Mouse (Mus musculus) midbrain, embryonic 13.5 days (tissue): ENCODE data around the gene Thsd4. TPM values are rescaled to one million over a fixed set of nuclear protein-coding genes. Genes with fewer than 3 reads are reported as not detected.

ENCODE experiments used
- ATAC-seq: fragments of 200-750 bp; cut with Nextera tagmentation; 2 replicates; pipeline ENCODE4 v1.8.0; 2017; ENCODE audit warnings: mild to moderate bottlenecking, moderate TSS enrichment, moderate library complexity
- H3K27ac ChIP-seq: fragments of 300-500 bp; sonication (generic); 2 replicates; pipeline ENCODE4 v1.5.1; 2015; ENCODE audit warnings: inconsistent platforms, mild to moderate bottlenecking, moderate library complexity
- H3K27me3 ChIP-seq: fragments of 300-500 bp; sonication (generic); 2 replicates; pipeline ENCODE4 v1.6.1; 2015; ENCODE audit warnings: mild to moderate bottlenecking, inconsistent platforms
- H3K36me3 ChIP-seq: fragments of 300-500 bp; sonication (generic); 2 replicates; pipeline ENCODE4 v1.6.1; 2015; ENCODE audit warnings: mild to moderate bottlenecking, inconsistent platforms
- H3K4me1 ChIP-seq: fragments of 300-500 bp; sonication (generic); replicated peaks from 2 replicates; pipeline ENCODE4 v1.6.1; 2015; ENCODE audit warnings: inconsistent platforms
- H3K4me2 ChIP-seq: fragments of 300-500 bp; sonication (generic); replicated peaks from 2 replicates; pipeline ENCODE4 v1.6.1; 2015; ENCODE audit warnings: moderate library complexity, mild to moderate bottlenecking, inconsistent platforms
- H3K4me3 ChIP-seq: fragments of 300-500 bp; sonication (generic); replicated peaks from 2 replicates; pipeline ENCODE4 v1.5.1; 2015; ENCODE audit warnings: mild to moderate bottlenecking, inconsistent platforms
- H3K9ac ChIP-seq: fragments of 300-500 bp; sonication (generic); replicated peaks from 2 replicates; pipeline ENCODE4 v1.6.1; 2015; ENCODE audit warnings: mild to moderate bottlenecking, inconsistent platforms
- H3K9me3 ChIP-seq: fragments of 300-500 bp; sonication (generic); 2 replicates; pipeline ENCODE4 v1.6.1; 2016; ENCODE audit warnings: mild to moderate bottlenecking, inconsistent platforms
- WGBS: fragments of 180-500 bp; shearing (Covaris S2); methylation state at CpG from one replicate; pipeline ENCODE4 v1.1.7; 2015; 5-methylcytosine and 5-hydroxymethylcytosine counted together
- polyA plus RNA-seq: library from polyadenylated mRNA; unstranded; fragments of >200 nt; fragmentation: Nextera tagmentation; extraction: Ambion mirVana; gene quantifications from 2 replicates; pipeline ENCODE4 v1.2.1, GENCODE M21; 2015

Thsd4 gene
- polyA plus RNA-seq, 1 experiment from 2014 or later = 8.0 TPM

DNA sequence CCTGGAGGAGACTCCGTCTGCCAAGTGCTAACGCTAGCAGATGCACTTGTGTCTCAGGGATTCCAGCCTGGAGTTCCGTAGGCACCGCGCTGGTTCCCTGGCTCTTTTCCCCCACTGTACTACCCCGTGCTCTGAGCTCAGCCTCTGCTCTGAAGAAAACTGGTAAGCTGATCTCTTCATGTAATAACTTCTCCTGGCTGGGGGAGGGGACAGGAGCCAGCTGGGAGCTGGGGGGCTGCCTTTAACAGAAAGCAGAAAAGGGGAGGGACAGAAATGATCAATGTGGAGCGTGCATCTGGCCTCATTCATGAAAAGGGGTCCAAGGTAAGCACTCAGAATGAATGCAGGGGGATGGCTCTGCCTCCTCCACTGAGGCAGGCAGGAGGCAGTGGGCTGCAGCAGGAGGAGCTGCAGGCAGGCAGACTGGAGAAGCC lies 380.7 kb downstream of the Thsd4 start:
- Histone ChIP-seq H3K4me1 (peaks cover 23% of the 10 kb centered on the region), H3K27me3 (no peaks in the 10 kb centered on the region), H3K27ac (0 out of 2 replicates have a peak overlapping the region, but pooled peaks have one; percentile 1), H3K4me3 (no peak overlapping the region), H3K9ac (no peak overlapping the region), H3K9me3 (no peaks in the 10 kb centered on the region), H3K36me3 (no peaks in the 10 kb centered on the region), H3K4me2 (peak overlapping the region; percentile 19; the same call in 1 of the 2 replicates)
- 0 out of 2 replicates have a peak, but pooled peaks have one; percentile 53 for ATAC-seq
- WGBS = 31% methylated on average over 7 of the region's 7 CpGs

DNA sequence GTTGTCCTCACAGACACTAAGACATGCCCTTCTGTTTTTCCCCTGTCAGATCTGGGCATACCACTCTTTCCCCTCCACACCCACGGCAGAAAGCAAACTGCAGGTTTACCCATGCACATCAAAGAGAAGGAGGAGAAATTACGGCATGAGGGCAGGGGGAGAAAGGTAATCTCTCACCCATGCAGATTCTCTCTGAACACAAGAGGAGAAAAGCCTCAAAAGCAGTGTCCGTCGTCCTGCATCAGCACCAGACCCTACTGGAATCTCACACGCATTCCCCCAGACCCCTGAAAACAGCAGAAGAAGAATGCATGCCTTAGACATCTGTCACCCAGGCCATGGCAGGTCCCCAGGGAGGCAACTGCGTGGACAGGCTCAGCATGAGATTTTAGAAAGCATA lies 381.4 kb downstream of the Thsd4 start:
- H3K4me3 ChIP-seq = no peak overlapping the region
- H3K9me3 ChIP-seq = no peaks in the 10 kb centered on the region
- no peak overlapping the region for H3K4me2 ChIP-seq
- peaks cover 23% of the 10 kb centered on the region for H3K4me1 ChIP-seq
- no peaks in the 10 kb centered on the region for H3K36me3 ChIP-seq
- ATAC-seq = no peak
- no peak overlapping the region for H3K27ac ChIP-seq
- 26% methylated on average over 6 of the region's 6 CpGs for WGBS
- no peak overlapping the region for H3K9ac ChIP-seq
- no peaks in the 10 kb centered on the region for H3K27me3 ChIP-seq

DNA sequence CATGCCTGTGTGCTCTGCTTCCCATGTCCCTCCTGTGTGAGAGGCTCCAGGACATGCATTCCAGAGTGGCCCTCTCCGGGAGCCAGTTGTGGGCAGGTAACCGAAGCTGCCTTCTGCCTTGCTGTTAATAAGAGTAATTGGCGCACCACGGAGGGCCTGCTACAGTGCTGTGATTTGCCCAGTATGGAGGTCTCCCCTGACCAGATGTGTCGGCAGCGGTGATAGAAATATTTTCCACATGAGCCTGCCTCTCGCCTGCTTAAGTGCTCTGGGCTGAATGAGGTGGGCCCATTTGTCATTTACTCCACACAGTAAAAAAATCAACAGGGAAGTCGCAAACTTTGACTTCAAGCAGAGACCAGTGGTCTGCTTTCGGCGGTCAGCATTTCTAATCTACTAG lies 382.4 kb downstream of the Thsd4 start:
- 80% methylated on average over 10 of the region's 10 CpGs for WGBS
- no peak for ATAC-seq
- Histone ChIP-seq H3K27me3 (no peaks in the 10 kb centered on the region), H3K4me1 (peaks cover 23% of the 10 kb centered on the region), H3K9ac (no peak overlapping the region), H3K27ac (no peak overlapping the region), H3K36me3 (no peaks in the 10 kb centered on the region), H3K9me3 (no peaks in the 10 kb centered on the region), H3K4me2 (no peak overlapping the region), H3K4me3 (no peak overlapping the region)

DNA sequence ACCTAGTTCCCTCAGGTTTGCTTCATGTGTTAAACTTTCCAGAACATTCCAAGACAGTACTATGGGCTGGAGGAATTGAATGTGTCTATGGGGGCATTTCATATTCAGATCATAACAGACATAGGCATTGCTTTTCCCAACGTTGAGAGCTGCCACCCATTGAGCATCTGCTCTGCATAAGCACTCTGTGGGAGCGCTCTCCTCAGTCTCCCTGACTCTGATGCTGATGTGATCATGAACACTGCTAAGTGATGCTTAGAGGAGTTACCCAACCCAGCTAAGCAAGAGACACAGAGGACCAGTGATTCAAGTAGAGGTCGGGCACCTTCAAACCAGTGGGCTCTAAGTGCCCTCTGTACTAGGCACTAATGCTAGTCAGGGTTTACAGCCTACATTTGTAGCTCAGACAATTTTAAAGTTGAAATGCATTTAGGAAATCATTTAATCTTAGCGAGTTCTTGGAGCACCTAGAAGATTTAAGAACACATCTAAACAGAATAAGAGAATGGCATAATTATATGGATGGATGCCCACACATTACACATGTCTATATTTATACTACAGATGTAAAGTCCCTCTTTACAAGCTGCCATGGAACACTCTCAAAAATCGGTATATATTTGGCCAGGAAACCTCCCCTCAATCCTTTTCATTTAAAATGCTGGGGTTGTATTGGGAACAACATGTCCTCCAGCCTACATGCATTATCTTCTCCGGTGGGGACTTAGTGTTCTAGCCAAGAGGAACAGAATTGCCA lies 392.4 kb downstream of the Thsd4 start:
- WGBS = 78% methylated on average over 6 of the region's 6 CpGs
- no peaks in the 10 kb centered on the region for H3K36me3 ChIP-seq
- H3K9me3 ChIP-seq = no peaks in the 10 kb centered on the region
- H3K27ac ChIP-seq = no peak overlapping the region
- H3K27me3 ChIP-seq = no peaks in the 10 kb centered on the region
- H3K4me1 ChIP-seq = peaks cover 18% of the 10 kb centered on the region
- no peak for ATAC-seq
- H3K4me3 ChIP-seq = no peak overlapping the region
- H3K9ac ChIP-seq = no peak overlapping the region
- H3K4me2 ChIP-seq = no peak overlapping the region

DNA sequence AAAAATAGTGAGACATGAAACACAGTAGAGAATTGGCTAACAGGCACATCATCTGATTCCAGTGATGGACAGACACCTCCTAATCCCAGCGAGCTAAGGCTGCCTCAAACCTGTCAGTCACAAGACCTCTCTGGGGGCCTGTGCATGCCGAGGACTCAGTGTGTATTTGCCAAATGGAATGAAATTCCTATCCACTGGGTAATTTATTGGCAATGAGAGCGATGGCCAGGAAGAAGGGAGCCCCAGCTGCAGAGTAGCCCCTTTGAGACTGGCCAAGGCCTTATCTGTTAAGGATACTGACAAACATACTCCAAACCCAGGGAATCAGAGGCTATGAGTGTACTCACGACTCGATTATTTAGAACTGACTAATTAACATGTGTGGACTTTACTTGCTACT lies 394.9 kb downstream of the Thsd4 start:
- Histone ChIP-seq H3K4me2 (no peak overlapping the region), H3K9me3 (no peaks in the 10 kb centered on the region), H3K36me3 (no peaks in the 10 kb centered on the region), H3K27me3 (no peaks in the 10 kb centered on the region), H3K9ac (no peak overlapping the region), H3K27ac (no peak overlapping the region), H3K4me3 (no peak overlapping the region), H3K4me1 (peaks cover 26% of the 10 kb centered on the region)
- no peak for ATAC-seq
- 54% methylated on average over 5 of the region's 5 CpGs for WGBS

DNA sequence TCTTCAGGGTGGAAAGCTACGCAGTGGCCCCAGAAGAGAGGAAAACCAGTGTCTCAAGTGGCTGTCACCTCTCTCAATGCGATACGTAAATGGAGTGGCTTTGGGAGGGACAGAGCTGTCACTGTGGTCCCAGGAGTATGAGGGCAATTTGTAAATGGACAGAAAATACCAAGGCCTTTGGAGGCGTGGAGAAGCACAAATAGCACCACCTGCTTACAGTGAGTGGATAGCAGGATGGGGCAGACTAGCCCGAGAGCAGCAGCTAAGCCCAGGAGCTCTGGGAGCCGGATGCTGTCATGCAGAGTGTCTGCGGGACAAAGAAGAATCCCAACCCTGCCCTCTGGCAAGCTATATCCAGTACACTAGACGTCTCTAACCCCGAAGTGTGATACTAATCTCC lies 397.7 kb downstream of the Thsd4 start:
- no peak overlapping the region for H3K4me3 ChIP-seq
- no peaks in the 10 kb centered on the region for H3K27me3 ChIP-seq
- peaks cover 26% of the 10 kb centered on the region for H3K4me1 ChIP-seq
- WGBS = 55% methylated on average over 9 of the region's 9 CpGs
- H3K9me3 ChIP-seq = no peaks in the 10 kb centered on the region
- 0 out of 2 replicates have a peak overlapping the region, but pooled peaks have one; percentile 9 for H3K27ac ChIP-seq
- peak; percentile 60; the same call in 1 of the 2 replicates for ATAC-seq
- H3K9ac ChIP-seq = no peak overlapping the region
- H3K36me3 ChIP-seq = no peaks in the 10 kb centered on the region
- H3K4me2 ChIP-seq = no peak overlapping the region

DNA sequence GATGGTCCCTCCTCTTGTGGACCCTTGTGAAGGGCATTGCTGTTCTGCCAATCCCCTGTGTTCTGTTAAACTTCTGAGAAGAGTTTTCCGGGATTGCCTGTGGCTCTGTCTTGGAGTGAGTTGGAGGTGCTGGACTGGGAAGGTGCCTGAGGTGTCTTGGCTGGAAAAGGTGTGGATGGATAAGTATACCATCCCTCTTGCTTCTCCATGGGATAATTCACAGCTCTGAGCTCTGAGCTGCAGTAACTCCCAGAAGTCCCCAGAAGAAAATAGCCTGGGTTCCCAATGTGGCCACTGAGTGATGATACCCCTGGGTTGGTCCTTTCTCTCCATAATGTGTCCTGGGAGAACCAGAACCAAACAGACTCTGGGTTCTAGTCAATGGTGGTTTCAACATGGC lies 398.8 kb downstream of the Thsd4 start:
- H3K27ac ChIP-seq = no peak overlapping the region
- no peak for ATAC-seq
- no peaks in the 10 kb centered on the region for H3K9me3 ChIP-seq
- H3K4me1 ChIP-seq = peaks cover 26% of the 10 kb centered on the region
- H3K9ac ChIP-seq = no peak overlapping the region
- H3K36me3 ChIP-seq = no peaks in the 10 kb centered on the region
- 96% methylated on average over 1 of the region's 1 CpGs for WGBS
- H3K4me2 ChIP-seq = no peak overlapping the region
- no peak overlapping the region for H3K4me3 ChIP-seq
- H3K27me3 ChIP-seq = no peaks in the 10 kb centered on the region

DNA sequence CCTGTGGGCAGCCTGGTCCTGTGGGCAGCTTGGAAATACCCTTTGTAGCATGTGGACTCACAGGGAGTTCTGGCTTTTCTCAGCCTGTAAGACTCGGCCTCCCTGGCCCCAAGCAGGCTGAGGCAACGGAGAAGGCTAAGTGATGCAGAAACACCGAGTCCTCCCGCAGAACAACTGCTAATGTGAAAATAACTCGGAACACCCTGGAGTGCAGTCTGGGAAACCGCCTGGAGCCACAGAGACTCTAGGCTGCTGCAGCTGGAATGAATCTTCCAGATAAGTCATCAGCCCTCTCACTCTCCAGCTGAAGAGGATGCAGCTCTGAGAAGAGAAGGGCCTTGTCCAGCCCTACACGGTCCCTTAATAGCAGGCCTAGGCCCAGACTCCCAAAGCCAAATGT lies 402.0 kb downstream of the Thsd4 start:
- no peak for ATAC-seq
- WGBS = 66% methylated on average over 7 of the region's 7 CpGs
- Histone ChIP-seq H3K9ac (no peak overlapping the region), H3K36me3 (no peaks in the 10 kb centered on the region), H3K9me3 (no peaks in the 10 kb centered on the region), H3K4me1 (peaks cover 11% of the 10 kb centered on the region), H3K27me3 (no peaks in the 10 kb centered on the region), H3K4me3 (no peak overlapping the region), H3K27ac (no peak overlapping the region), H3K4me2 (no peak overlapping the region)

DNA sequence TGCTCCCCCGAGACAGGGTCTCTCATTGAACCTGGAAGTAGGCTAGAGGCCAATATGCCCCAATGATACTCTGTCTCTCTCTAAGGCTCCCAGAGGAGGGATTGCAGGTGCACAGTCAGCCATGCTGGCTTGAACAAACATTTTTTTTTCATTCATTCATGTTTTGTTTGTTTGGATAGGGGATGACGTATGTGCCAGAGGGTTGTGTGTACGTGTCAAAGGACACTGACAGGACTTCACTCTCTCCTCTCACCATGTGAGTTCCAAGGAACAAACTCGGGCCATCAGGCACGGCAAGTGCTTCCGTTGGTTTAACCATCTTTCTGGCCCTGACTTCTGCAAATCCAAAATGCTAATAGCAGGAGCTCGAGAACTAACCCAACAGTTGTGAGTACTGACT lies 404.0 kb downstream of the Thsd4 start:
- ATAC-seq = no peak
- H3K9ac ChIP-seq = no peak overlapping the region
- no peak overlapping the region for H3K4me3 ChIP-seq
- no peaks in the 10 kb centered on the region for H3K36me3 ChIP-seq
- no peaks in the 10 kb centered on the region; the same call in 1 of the 2 replicates for H3K4me1 ChIP-seq
- no peaks in the 10 kb centered on the region for H3K9me3 ChIP-seq
- no peaks in the 10 kb centered on the region for H3K27me3 ChIP-seq
- WGBS = 82% methylated on average over 7 of the region's 7 CpGs
- H3K27ac ChIP-seq = no peak overlapping the region
- no peak overlapping the region for H3K4me2 ChIP-seq

DNA sequence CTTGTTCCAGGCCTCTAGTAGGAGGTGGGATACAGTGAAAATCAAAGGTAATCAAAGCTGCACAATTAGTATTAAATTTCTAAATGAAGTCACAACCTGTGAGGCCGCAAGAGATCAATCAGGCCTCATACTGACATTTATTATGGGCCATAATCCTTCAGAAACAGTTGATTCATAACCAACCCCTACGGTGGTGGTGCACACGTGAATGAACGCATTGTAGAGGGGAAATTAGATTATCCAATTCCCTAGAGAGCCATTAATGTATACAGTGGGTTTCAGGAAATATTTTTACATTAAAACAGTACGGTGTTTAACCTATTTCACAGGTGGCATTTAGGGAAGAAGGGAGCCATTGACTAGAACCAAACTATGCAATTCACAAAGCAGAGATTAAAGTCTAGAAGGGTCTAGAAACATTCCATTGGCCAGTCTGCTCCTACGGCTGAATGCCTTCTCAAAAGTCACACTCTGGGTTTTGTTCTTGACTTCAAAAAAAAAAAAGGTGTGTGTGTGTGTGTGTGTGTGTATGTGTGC lies 406.1 kb downstream of the Thsd4 start:
- H3K27me3 ChIP-seq = no peaks in the 10 kb centered on the region
- H3K4me1 ChIP-seq = no peaks in the 10 kb centered on the region; the same call in 1 of the 2 replicates
- no peak overlapping the region for H3K27ac ChIP-seq
- ATAC-seq = no peak
- no peak overlapping the region for H3K9ac ChIP-seq
- H3K4me3 ChIP-seq = no peak overlapping the region
- H3K9me3 ChIP-seq = no peaks in the 10 kb centered on the region
- H3K4me2 ChIP-seq = no peak overlapping the region
- WGBS = 72% methylated on average over 6 of the region's 6 CpGs
- H3K36me3 ChIP-seq = no peaks in the 10 kb centered on the region

DNA sequence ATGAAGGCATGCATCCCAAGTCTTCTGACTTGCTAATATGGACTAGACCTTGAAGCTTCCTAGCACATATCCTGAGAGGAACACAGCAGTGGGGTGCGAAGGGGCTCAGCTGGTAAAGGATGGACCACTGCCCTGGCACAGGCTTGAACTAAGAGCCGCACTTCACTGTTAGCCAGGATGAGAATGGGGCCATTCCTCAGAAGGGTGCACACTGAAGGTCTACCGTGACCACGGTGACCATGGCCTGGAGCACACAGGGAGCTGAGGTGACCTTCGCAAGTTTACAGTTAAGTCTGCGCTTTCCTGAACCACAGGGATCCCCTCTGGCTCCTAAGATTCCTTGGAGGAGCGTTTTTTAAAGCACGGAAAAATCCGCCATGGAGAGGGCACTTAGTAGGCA lies 406.5 kb downstream of the Thsd4 start:
- no peaks in the 10 kb centered on the region for H3K9me3 ChIP-seq
- WGBS = 92% methylated on average over 9 of the region's 9 CpGs
- H3K4me3 ChIP-seq = no peak overlapping the region
- no peaks in the 10 kb centered on the region for H3K36me3 ChIP-seq
- no peak overlapping the region for H3K4me2 ChIP-seq
- H3K27me3 ChIP-seq = no peaks in the 10 kb centered on the region
- ATAC-seq = no peak
- no peaks in the 10 kb centered on the region; the same call in 1 of the 2 replicates for H3K4me1 ChIP-seq
- H3K9ac ChIP-seq = no peak overlapping the region
- no peak overlapping the region for H3K27ac ChIP-seq

DNA sequence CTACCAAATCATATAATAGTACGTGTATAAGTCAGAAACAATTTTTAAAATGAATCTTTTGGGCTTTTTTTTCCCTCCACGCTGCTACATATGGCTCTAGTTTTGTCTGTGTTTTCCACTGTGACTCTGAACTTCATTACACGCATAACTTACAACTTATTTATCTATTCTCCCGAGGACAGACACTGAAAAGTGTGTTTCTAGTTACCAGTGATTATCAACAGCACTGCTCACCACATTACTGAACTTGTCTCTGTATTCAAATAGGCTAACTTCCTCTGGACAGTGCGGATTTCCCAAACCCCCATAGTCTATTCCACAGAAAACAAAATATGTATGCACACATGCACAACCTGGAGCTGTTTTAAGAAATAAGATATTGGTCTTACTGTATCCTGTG lies 411.6 kb downstream of the Thsd4 start:
- Histone ChIP-seq H3K9ac (no peak overlapping the region), H3K4me3 (no peak overlapping the region), H3K4me2 (no peak overlapping the region), H3K27ac (no peak overlapping the region), H3K27me3 (no peaks in the 10 kb centered on the region), H3K36me3 (no peaks in the 10 kb centered on the region), H3K9me3 (no peaks in the 10 kb centered on the region), H3K4me1 (no peaks in the 10 kb centered on the region)
- no peak for ATAC-seq
- 85% methylated on average over 5 of the region's 5 CpGs for WGBS
